Mouse (Mus musculus) thymus, adult 2 months (tissue): ENCODE results near the gene Zfp110. TPM values are rescaled to one million over a fixed set of nuclear protein-coding genes. Genes with fewer than 3 reads are reported as not detected.

Source experiments
- DNase-seq: peaks from one replicate; pipeline ENCODE4 v3.0.0; 2021
- H3K27ac ChIP-seq: fragments of 200-500 bp; 2 replicates; pipeline ENCODE4 v1.5.1; 2012; ENCODE audit warnings: low read length, control low read depth; ENCODE audit not compliant: control insufficient read depth, insufficient read depth
- H3K27me3 ChIP-seq: fragments of 200-500 bp; 2 replicates; pipeline ENCODE4 v1.6.1; 2012; ENCODE audit warnings: mild to moderate bottlenecking, low read length, moderate library complexity, mixed read lengths; ENCODE audit not compliant: control insufficient read depth, insufficient read depth
- H3K36me3 ChIP-seq: fragments of 200-500 bp; 2 replicates; pipeline ENCODE4 v1.6.1; 2012; ENCODE audit warnings: mild to moderate bottlenecking, low read length, moderate library complexity; ENCODE audit not compliant: control insufficient read depth, insufficient read depth
- H3K4me1 ChIP-seq: fragments of 200-500 bp; replicated peaks from 2 replicates; pipeline ENCODE4 v1.6.1; 2012; ENCODE audit warnings: low read length; ENCODE audit not compliant: control insufficient read depth, insufficient read depth
- H3K4me3 ChIP-seq: fragments of 200-500 bp; 2 replicates; pipeline ENCODE4 v1.5.1; 2012; ENCODE audit warnings: mild to moderate bottlenecking, low read length, control low read depth, moderate library complexity; ENCODE audit not compliant: control insufficient read depth, insufficient read depth
- CTCF ChIP-seq: fragments of 200-500 bp; IDR thresholded peaks from 2 replicates; pipeline ENCODE4 v1.5.1; 2012; ENCODE audit warnings: mild to moderate bottlenecking, control low read depth, low read length, moderate library complexity, borderline replicate concordance; ENCODE audit not compliant: control insufficient read depth, poor library complexity, insufficient read depth; ENCODE audit errors: extremely low read depth
- POLR2A ChIP-seq: fragments of 200-500 bp; IDR thresholded peaks from 2 replicates; pipeline ENCODE4 v1.6.1; 2012; ENCODE audit warnings: mild to moderate bottlenecking, low read length, control low read depth, moderate library complexity; ENCODE audit not compliant: control insufficient read depth, poor library complexity, insufficient read depth; ENCODE audit errors: extremely low read depth
- WGBS: fragments of 180-500 bp; shearing (Covaris S2); methylation state at CpG from one replicate; pipeline ENCODE4 v1.1.7; 2018; 5-methylcytosine and 5-hydroxymethylcytosine counted together
- polyA plus RNA-seq: library from polyadenylated mRNA; depleted of rRNA; stranded (reverse); fragments of >200 nt; gene quantifications from 2 replicates; pipeline ENCODE4 v1.2.3, GENCODE M21; 2012; rRNA removed

Gene Zfp110
- polyA plus RNA-seq, 1 experiment: 17.6 TPM

DNA sequence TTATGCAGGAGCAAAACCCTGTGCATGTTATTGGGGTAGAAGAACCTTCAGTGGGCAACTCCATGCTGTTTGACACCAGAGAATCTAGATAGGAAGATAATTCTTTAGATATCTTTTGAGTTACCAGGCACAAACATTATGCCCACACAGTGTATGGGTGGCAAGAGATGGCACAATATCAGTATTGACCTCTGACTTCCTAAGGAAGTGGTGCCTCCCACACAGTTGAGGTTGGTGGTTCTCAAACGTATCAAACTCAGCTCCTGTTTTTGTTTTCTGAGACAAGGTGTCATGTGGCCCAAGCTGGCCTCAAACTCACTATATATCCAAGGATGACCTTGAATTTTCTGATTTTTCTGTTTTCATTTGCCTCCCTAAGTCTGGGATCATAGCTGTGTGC is 56.8 kb downstream of the Zfp110 start:
- no peak for TF ChIP-seq POLR2A
- TF ChIP-seq CTCF: no peak
- no peaks in the 10 kb centered on the region for H3K4me1 ChIP-seq
- H3K36me3 ChIP-seq: peaks cover 10% of the 10 kb centered on the region
- no peaks in the 10 kb centered on the region for H3K27me3 ChIP-seq
- no peak overlapping the region for H3K27ac ChIP-seq
- H3K4me3 ChIP-seq: no peak overlapping the region
- DNase-seq: no peak
- 39% methylated on average over 1 of the region's 1 CpGs for WGBS

DNA sequence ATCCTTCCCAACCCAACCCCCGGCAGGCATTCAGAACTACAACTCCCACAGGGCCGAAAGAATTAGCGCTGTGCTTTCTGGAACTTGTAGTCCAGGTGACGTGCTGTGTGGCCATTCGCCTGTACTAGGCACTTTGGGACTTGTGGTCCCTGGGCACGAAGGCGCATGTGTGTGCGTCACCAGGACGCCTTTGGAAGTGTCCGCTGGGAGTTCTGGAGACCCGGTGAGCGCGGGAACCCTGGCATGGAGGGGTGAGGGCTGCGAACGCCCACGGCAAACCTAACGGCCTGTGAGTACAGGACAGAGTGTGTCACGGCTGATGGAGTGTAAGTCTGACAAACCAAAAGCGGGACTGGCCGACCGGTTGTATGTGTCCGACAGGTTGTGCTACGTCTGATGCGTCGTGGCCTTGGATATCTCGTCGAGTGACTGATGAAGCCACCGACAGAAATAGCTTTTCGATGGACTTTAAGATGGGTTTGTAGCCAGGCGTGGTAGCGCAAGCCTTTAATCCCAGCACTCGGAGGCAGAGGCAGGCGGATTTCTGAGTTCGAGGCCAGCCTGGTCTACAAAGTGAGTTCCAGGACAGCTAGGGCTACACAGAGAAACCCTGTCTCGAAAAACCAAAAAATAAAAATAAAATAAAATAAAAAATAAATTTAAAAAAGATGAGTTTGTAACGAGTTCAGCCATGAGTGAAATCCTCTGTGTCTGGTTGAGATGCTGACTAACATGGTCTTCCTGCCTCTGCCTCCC is 63.3 kb downstream of the Zfp110 start, which contains the start of gene Zscan22:
Zscan22 (plus strand) TSS at position 161 of the 756 bp plus-strand sequence.
- Histone ChIP-seq H3K27me3 (no peaks in the 10 kb centered on the region), H3K36me3 (no peaks in the 10 kb centered on the region), H3K4me3 (peak within 1 kb of the TSS; percentile 96), H3K27ac (no peak within 1 kb of the TSS), H3K4me1 (peaks cover 3% of the 10 kb centered on the region; the same call in 1 of the 2 replicates)
- 9% methylated on average over 36 of the region's 36 CpGs for WGBS
- peak; percentile 80 for DNase-seq
- no peak for TF ChIP-seq POLR2A
- TF ChIP-seq CTCF: peak; percentile 38; the same call in 1 of the 2 replicates

Other genes starting within 250 kb of the Zfp110 start
- gene Vmn2r53, start 226.0 kb upstream of the Zfp110 start, polyA plus RNA-seq: not detected in 2 replicates
- not detected in 2 replicates for gene Vmn2r54, start 194.4 kb upstream of the Zfp110 start, polyA plus RNA-seq
- not detected in 2 replicates for gene Vmn2r55, start 149.8 kb upstream of the Zfp110 start, polyA plus RNA-seq
- gene Vmn2r56, start 99.8 kb upstream of the Zfp110 start, polyA plus RNA-seq: not detected in 2 replicates
- 2.7 and 2.9 TPM in 2 replicates for gene Zscan18, start 31.1 kb upstream of the Zfp110 start, polyA plus RNA-seq
- gene Zfp329, start 15.9 kb upstream of the Zfp110 start, polyA plus RNA-seq: 4.1 and 4.2 TPM in 2 replicates
- 1.7 and 2.2 TPM in 2 replicates for gene Zfp128, start 46.4 kb downstream of the Zfp110 start, polyA plus RNA-seq
- 14.3 and 14.9 TPM in 2 replicates for gene Zscan22, start 63.1 kb downstream of the Zfp110 start, polyA plus RNA-seq
- 2,545 and 2,907 TPM in 2 replicates for gene Rps5, start 87.5 kb downstream of the Zfp110 start, polyA plus RNA-seq
- 1.0 and 1.8 TPM in 2 replicates for gene Rnf225, start 92.7 kb downstream of the Zfp110 start, polyA plus RNA-seq
- gene Zfp324, start 131.1 kb downstream of the Zfp110 start, polyA plus RNA-seq: 8.7 and 9.3 TPM in 2 replicates
- gene Zfp446, start 143.1 kb downstream of the Zfp110 start, polyA plus RNA-seq: 10.8 and 11.4 TPM in 2 replicates
- 0.89 and 3.0 TPM in 2 replicates for gene Slc27a5, start 163.4 kb downstream of the Zfp110 start, polyA plus RNA-seq
- 902 and 905 TPM in 2 replicates for gene Trim28, start 164.4 kb downstream of the Zfp110 start, polyA plus RNA-seq
- gene Zbtb45, start 175.3 kb downstream of the Zfp110 start, polyA plus RNA-seq: 78.8 and 127 TPM in 2 replicates
- gene Chmp2a, start 200.0 kb downstream of the Zfp110 start, polyA plus RNA-seq: 65.6 and 65.7 TPM in 2 replicates
- 236 and 244 TPM in 2 replicates for gene Ube2m, start 203.5 kb downstream of the Zfp110 start, polyA plus RNA-seq
- gene Mzf1, start 220.0 kb downstream of the Zfp110 start, polyA plus RNA-seq: 3.5 and 4.5 TPM in 2 replicates